Mouse (Mus musculus): ENCODE data around the gene Slc17a7.

- TF ChIP-seq POLR2A (IDR thresholded peaks at IDR 0.05; ENCODE audit: insufficient read length, low read depth): peak; percentile 90
- no peak for TF ChIP-seq MYOD1 (IDR thresholded peaks at IDR 0.05; ENCODE audit: control insufficient read depth in 1 of 3, insufficient read length in 2 of 3, low read depth in 2 of 3)
Observed at GRCm38 (mm10) chr7:45154096-45154992, 9.4 kb upstream of the Slc17a7 start, which contains the start of the genes Pih1d1 and Aldh16a1.

All from myocyte (in vitro differentiated cells).